8 mouse cellular contexts compared by ENCODE assay signal in the genomic region with DNA sequence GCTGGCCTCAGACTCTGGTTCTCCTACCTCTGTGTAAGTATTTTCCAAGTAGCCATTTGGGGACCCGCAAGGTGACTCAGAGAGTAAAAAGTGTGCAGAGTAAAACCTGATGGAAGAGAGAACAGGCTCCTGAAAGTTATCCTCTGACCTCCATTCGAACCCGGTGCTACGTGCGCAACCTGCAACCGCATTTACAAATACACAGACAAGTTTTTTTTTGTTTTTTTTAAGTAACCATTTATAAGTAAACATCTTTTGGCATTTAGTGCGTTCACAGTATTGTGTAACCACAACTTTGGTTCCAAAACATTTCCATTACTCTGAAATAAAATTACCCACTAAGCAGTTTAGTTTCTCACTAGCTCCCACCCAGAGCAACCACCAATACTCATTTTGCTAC. TPM values are rescaled to one million over a fixed set of nuclear protein-coding genes. Genes with fewer than 3 reads are reported as not detected.
DNase-seq lines count a peak whose midpoint lies in the region; ATAC-seq and TF ChIP-seq lines count a peak whose summit lies in the region.

No protein-coding gene starts in this region.

- no peak for TF ChIP-seq EP300 in stomach, postnatal 0 days (optimal IDR thresholded peaks at IDR 0.05)

- peak; percentile 55 for DNase-seq in cerebellum, adult 9-10 months
- DNase-seq in cerebellum, postnatal 14 days: no peak
- DNase-seq in neural tube, embryonic 11.5 days (ENCODE audit: low spot score): no peak
- DNase-seq in neural tube, embryonic 10.5 days (ENCODE audit: extremely low spot score, low spot score): no peak
- no peak for DNase-seq in limb, embryonic 14.5 days (ENCODE audit: low spot score)
- no peak for DNase-seq in stomach, postnatal 0 days (ENCODE audit: low spot score)
- DNase-seq in testis, postnatal 14 days (ENCODE audit: low spot score): no peak
- DNase-seq in kidney, postnatal 25 days: no peak

- peaks cover 8% of the 10 kb centered on the region for H3K4me1 ChIP-seq in neural tube, embryonic 11.5 days (ENCODE audit: control insufficient read depth, insufficient read depth, low read length)
- peaks cover 14% of the 10 kb centered on the region for H3K4me1 ChIP-seq in limb, embryonic 14.5 days (ENCODE audit: control insufficient read depth, insufficient read depth, low read length)
- H3K4me1 ChIP-seq in stomach, postnatal 0 days (replicated peaks; ENCODE audit: control insufficient read depth, insufficient read depth): no peaks in the 10 kb centered on the region

- peak overlapping the region; percentile 100; the same call in 1 of the 2 replicates for H3K4me3 ChIP-seq in neural tube, embryonic 11.5 days (ENCODE audit: low read depth, low read length)
- peak overlapping the region; percentile 94 for H3K4me3 ChIP-seq in limb, embryonic 14.5 days (replicated peaks; ENCODE audit: low read length)
- H3K4me3 ChIP-seq in stomach, postnatal 0 days (ENCODE audit: low read depth, low read length): no peak overlapping the region

- WGBS in neural tube, embryonic 11.5 days: 96% methylated on average over 7 of the region's 7 CpGs
- WGBS in limb, embryonic 14.5 days: 97% methylated on average over 7 of the region's 7 CpGs
- WGBS in stomach, postnatal 0 days: 89% methylated on average over 7 of the region's 7 CpGs

- no peaks in the 10 kb centered on the region for H3K36me3 ChIP-seq in neural tube, embryonic 11.5 days (ENCODE audit: control insufficient read depth, insufficient read depth, low read length)
- no peaks in the 10 kb centered on the region for H3K36me3 ChIP-seq in limb, embryonic 14.5 days (ENCODE audit: control insufficient read depth, insufficient read depth, low read length)
- H3K36me3 ChIP-seq in stomach, postnatal 0 days (ENCODE audit: control insufficient read depth, insufficient read depth, low read length): no peaks in the 10 kb centered on the region

- H3K27ac ChIP-seq in neural tube, embryonic 11.5 days (ENCODE audit: low read depth, low read length): no peak overlapping the region
- no peak overlapping the region for H3K27ac ChIP-seq in limb, embryonic 14.5 days (replicated peaks; ENCODE audit: low read depth, low read length)
- H3K27ac ChIP-seq in stomach, postnatal 0 days (replicated peaks): no peak overlapping the region

- no peak overlapping the region; the same call in 1 of the 2 replicates for H3K9ac ChIP-seq in neural tube, embryonic 11.5 days (ENCODE audit: low read length)
- H3K9ac ChIP-seq in limb, embryonic 14.5 days (ENCODE audit: low read depth, low read length, severe bottlenecking): 0 out of 2 replicates have a peak overlapping the region, but pooled peaks have one; percentile 99
- H3K9ac ChIP-seq in stomach, postnatal 0 days (ENCODE audit: low read length): no peak overlapping the region

- no peak for ATAC-seq in neural tube, embryonic 11.5 days (ENCODE audit: insufficient read depth, low FRiP score, low TSS enrichment)
- ATAC-seq in limb, embryonic 14.5 days (ENCODE audit: low FRiP score, low read depth): no peak
- ATAC-seq in stomach, postnatal 0 days (ENCODE audit: low FRiP score, low TSS enrichment): no peak

- TF ChIP-seq POLR2A in limb, embryonic 14.5 days (IDR thresholded peaks at IDR 0.05; ENCODE audit: borderline replicate concordance, extremely low read depth, insufficient read depth, insufficient read length): no peak

- no peaks in the 10 kb centered on the region for H3K9me3 ChIP-seq in neural tube, embryonic 11.5 days (ENCODE audit: control insufficient read depth, low read length)
- H3K9me3 ChIP-seq in limb, embryonic 14.5 days (ENCODE audit: control insufficient read depth, low read length): no peaks in the 10 kb centered on the region
- no peaks in the 10 kb centered on the region for H3K9me3 ChIP-seq in stomach, postnatal 0 days (ENCODE audit: control insufficient read depth, low read length)

- no peak for TF ChIP-seq CTCF in stomach, postnatal 0 days (IDR thresholded peaks at IDR 0.05; ENCODE audit: low read depth)

- H3K4me2 ChIP-seq in neural tube, embryonic 11.5 days (ENCODE audit: low read depth): peak overlapping the region; percentile 82; the same call in 1 of the 2 replicates
- peak overlapping the region; percentile 86 for H3K4me2 ChIP-seq in limb, embryonic 14.5 days (replicated peaks; ENCODE audit: low read depth, low read length, severe bottlenecking)
- peak overlapping the region; percentile 63 for H3K4me2 ChIP-seq in stomach, postnatal 0 days (replicated peaks; ENCODE audit: low read depth)

- H3K27me3 ChIP-seq in neural tube, embryonic 11.5 days (ENCODE audit: control insufficient read depth, insufficient read depth, low read length): no peaks in the 10 kb centered on the region
- no peaks in the 10 kb centered on the region for H3K27me3 ChIP-seq in limb, embryonic 14.5 days (ENCODE audit: control insufficient read depth, insufficient read depth, low read length)
- no peaks in the 10 kb centered on the region for H3K27me3 ChIP-seq in stomach, postnatal 0 days (ENCODE audit: control insufficient read depth, insufficient read depth, low read length)

RNA-seq across cellular contexts. Expression of a gene that starts 1.0 kb away (rescaled TPM):
- polyA plus RNA-seq in neural tube, embryonic 11.5 days (2014; fragmentation: Nextera tagmentation; extraction: Ambion mirVana): 158 and 161 TPM in 2 replicates
- polyA plus RNA-seq in limb, embryonic 14.5 days (2012; rRNA removed): 176 and 197 TPM in 2 replicates
- polyA plus RNA-seq in limb, embryonic 14.5 days (2014; fragmentation: Nextera tagmentation; extraction: Ambion mirVana): 120 and 134 TPM in 2 replicates
- 67.1 and 70.8 TPM in 2 replicates for polyA plus RNA-seq in stomach, postnatal 0 days (2015; fragmentation: Nextera tagmentation; extraction: Ambion mirVana)
